Mouse (Mus musculus) G1E (cell line): ENCODE results near the gene Tarsl2.
A peak's percentile ranks its signal among the peaks of the same experiment; 100 is the strongest.

Source experiments
- CTCF ChIP-seq: IDR thresholded peaks from 2 replicates; pipeline ENCODE4 v1.5.1; 2012; ENCODE audit warnings: low read depth, low read length, inconsistent platforms, mixed read lengths
- GATA1 ChIP-seq: IDR thresholded peaks from 2 replicates; pipeline ENCODE4 v1.6.1; 2012; ENCODE audit warnings: borderline replicate concordance, low read length, inconsistent platforms, mixed read lengths
- GATA2 ChIP-seq: IDR thresholded peaks from 2 replicates; pipeline ENCODE4 v1.6.1; 2012; ENCODE audit warnings: low read depth, low read length, inconsistent platforms, borderline replicate concordance

- no peak for TF ChIP-seq GATA1
- TF ChIP-seq CTCF: peak; percentile 97
- no peak for TF ChIP-seq GATA2
These were observed 60.1 kb downstream of the Tarsl2 start for GRCm38 (mm10) chr7:65704818-65705242.
